Mouse (Mus musculus): ENCODE measurements around the gene Capzb.

GRCm38 (mm10) chr4:139259302-139259871 is 66.7 kb downstream of the Capzb start:
- TF ChIP-seq CTCF (IDR thresholded peaks at IDR 0.05; ENCODE audit: insufficient read depth, low read length): no peak
- TF ChIP-seq POLR2A (IDR thresholded peaks at IDR 0.05; ENCODE audit: borderline replicate concordance, extremely low read depth, low read depth, low read length): no peak

Measured in lung, adult 2 months (tissue).